Mouse (Mus musculus) heart, postnatal 10 days (tissue): ENCODE measurements around the gene Podnl1. TPM values are rescaled to one million over a fixed set of nuclear protein-coding genes. Genes with fewer than 3 reads are reported as not detected.
A peak's percentile ranks its signal among the peaks of the same experiment; 100 is the strongest.

Source experiments
- DNase-seq, 2 experiments: peaks; one replicate each; pipeline ENCODE4 v3.0.0; 2021
- intact Hi-C: fragments of 180-260 bp; cut with DNase I; formaldehyde crosslinking; loops from one replicate; pipeline ENCODE4 v1.15.1; 2025
- total RNA-seq, 2 experiments: library from RNA; stranded (reverse); gene quantifications; 2 replicates each; pipeline ENCODE4 v1.2.3; 2021

Podnl1 gene
- total RNA-seq, 2 experiments from 2014 or later, result 0.12 TPM; not detected in 1

- no peak for DNase-seq
- intact Hi-C loops, result no loop called here
These were observed 3.6 kb upstream of the Podnl1 start for GRCm38 (mm10) chr8:84122151-84122550.

- intact Hi-C loops, result no loop called here
- no peak for DNase-seq
These were observed 953 bp downstream of the Podnl1 start for GRCm38 (mm10) chr8:84126742-84127141.

GRCm38 (mm10) chr8:84127202-84127901 lies 1.6 kb downstream of the Podnl1 start:
- intact Hi-C loops, result no loop called here
- no peak for DNase-seq

DNA sequence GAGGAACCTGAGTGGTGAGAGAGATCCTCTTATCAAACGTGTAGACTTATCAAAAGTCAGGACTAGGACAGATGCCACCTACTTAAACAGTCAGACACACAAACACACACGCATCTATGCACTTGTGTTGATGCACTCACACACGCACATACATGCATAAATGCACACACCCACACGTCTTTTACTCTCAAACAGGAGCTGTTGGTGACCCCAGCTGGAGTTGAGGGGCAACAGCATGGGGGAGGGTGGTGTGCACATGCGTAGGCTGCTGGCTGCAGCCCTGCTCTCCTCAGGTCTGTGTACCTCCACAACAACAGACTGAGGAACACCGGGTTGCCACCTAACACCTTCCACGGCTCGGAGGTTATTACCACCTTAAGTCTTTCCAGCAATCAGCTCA lies 2.5 kb downstream of the Podnl1 start:
- intact Hi-C loops, result no loop called here
- DNase-seq, result no peak

DNA sequence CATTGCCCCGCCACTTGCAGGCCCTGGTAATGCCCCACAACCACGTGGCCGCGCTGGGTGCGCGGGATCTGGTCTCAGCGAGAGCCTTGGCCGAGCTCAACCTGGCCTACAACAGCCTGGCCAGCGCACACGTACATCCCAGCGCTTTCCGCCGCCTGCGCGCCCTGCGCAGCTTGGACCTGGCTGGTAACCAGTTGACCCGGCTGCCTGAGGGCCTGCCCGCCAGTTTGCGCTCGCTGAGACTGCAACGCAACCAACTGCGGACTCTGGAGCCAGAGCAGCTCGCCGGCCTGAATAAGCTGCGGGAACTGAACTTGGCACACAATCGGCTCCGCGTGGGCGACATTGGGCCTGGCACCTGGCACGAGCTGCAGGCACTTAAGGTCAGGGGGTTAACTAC lies 5.0 kb downstream of the Podnl1 start:
- intact Hi-C loops, result no loop called here
- peak in 1 of 2 experiments; percentile 29 for DNase-seq

DNA sequence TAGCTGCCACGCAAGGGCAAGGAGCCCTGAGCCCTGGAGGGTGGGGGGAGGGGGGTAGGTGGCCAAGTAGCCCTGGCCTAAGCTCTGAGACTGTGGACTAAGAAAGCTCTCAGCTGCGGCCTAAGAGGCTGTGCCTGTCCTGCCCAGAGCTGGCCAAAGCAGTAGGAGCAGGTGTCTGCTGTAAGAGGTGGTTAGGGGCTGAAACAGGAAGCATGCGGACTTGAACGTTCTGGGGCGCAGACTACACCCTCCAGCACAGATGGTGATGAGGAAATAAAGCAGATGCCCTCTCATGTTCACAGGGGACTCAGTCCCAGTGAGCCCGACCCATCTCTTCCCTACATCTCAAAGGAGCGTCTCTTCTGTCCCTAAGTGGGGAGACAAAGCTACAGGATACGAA lies 6.4 kb downstream of the Podnl1 start:
- intact Hi-C loops, result no loop called here
- no peak for DNase-seq

DNA sequence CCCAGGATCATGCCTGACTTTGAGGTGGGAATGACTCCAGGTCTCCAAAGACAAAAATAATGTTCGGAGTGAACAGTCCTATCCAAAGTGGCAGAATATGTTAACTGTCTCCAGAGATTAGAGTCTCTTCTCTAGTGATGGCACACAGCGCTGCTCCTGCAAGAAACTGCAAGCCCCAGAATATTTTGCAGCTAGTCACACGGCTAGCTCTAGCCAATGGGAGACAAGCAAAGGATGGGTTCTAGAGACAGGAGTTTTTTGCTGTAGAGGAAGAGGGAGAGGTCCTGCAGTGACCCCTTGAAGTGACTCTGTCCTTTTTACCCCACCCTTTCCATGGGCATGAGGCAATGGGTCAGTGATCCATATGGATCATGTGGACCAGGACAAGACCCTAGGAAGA lies 12.1 kb downstream of the Podnl1 start:
- DNase-seq, result no peak
- intact Hi-C loops, result no loop called here

DNA sequence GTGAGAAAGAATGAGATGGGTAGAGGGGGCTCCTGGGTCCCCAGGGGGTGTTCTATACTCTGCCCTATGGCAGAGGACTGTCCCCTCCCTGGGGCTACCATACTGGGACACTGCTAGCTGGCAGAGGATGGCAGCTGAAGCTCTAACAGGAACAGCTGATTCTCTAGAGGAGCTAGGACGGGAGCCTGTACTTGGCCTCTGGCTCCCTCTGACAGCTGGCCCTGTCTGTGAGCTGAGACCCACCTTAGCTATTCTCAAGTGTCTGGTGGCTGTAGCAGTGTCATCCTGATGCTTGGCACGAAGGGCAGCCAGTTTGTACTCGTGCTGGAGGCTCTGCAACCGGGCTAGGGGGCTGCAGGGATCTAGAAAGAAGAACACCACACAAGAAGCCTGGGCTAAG lies 15.0 kb downstream of the Podnl1 start:
- intact Hi-C loops, result no loop called here
- DNase-seq, result no peak

DNA sequence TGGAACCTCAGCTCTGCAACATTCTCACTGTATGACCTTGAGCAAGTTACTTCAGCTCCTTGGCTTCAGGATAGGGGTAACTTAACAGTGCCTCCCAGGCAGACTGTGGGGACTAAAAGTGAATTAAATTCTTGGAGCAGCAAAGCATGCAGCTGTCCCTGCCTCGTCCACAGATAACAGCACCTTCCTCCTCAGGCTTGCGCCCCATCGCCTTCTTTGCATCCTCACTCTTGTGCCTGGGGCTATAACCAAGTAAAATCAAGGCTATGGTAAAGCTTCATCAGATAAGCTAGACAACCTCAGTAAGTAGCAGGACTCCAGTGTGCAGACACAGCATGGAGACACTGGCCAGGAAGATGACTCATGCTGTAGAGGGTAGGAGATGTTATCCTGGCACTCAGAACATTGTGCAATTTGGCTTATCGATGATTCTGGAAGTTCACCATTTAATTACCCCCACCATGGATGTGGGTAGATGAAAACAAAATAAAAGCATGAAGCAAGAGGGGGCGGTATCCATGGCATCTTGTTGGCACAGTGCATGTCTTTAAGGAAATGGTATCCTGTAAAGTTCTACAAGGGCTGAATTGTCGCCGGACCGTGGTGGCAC lies 19.0 kb downstream of the Podnl1 start:
- no peak for DNase-seq
- intact Hi-C loops, result no loop called here

DNA sequence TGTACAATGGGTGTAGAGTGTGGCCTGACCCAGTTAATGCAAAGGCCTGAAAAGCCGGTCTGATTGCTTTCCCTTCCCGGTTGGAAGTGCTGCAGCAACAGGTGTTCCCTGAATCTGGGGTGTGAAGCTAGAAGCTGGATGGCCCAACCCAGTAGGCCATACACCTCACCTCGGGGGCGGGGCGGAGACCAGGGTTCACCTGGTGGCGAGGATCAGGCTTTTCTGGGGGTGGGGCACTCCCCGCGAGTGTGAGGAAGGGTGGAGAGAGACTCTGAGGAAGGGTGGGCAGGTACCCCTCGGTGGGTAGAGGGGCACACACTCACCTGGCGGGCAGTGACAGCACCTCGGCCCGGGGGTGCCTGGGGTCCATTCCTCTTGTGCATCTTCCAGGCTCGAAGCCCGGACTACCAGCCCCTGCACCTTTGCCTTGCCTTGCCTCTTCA lies 21.6 kb downstream of the Podnl1 start:
- no peak for DNase-seq
- intact Hi-C loops, result no loop called here

- peak; percentile 94 to 95 for DNase-seq
- intact Hi-C loops, result loop anchor here (2.0 kb wide), 1 partner anchor 35 kb away; no protein-coding TSS in a partner anchor
These were observed 22.2 kb downstream of the Podnl1 start, which contains the start of the genes Cc2d1a and 4930432K21Rik for GRCm38 (mm10) chr8:84147769-84148530. Cc2d1a (minus strand) TSS chr8:84147936. 4930432K21Rik (plus strand) TSS chr8:84148025.

DNA sequence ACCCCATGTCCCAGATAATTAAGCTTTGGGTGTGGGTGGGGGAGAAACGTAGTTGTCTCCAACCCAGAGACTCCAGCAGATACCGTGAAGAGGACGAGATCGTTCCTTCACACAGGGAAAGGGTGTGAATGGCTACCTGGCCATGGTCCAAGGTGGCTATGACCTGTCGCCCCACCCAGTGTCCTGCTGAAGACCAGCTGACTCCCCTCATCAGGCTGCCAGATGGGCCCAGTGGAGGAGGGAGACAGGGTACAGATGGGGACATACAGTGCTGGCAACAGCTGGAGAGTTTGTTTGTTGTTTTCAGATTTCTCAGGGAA lies 22.7 kb downstream of the Podnl1 start:
- intact Hi-C loops, result loop anchor here (2.0 kb wide), 1 partner anchor 34 kb away; no protein-coding TSS in a partner anchor
- DNase-seq, result no peak

DNA sequence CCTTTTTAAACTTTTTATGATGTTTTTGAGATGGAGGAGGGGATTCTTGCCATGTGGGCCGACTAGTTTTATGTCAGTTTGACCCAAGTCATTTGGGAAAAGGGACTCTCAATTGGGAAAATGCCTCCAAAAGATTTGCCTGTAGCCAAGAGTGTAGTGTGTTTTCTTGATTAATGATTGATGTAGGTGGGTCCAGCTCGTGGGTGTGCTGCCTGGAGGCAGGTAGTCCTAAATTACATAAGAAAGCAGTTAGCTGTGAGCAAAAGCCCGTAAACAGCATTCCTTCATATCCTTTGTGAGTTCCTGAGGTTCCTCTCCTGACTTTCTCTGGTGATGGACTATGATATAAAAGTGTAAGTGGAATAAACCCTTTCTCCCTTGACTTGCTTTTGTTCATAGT lies 23.4 kb downstream of the Podnl1 start:
- intact Hi-C loops, result loop anchor here (2.0 kb wide), 1 partner anchor 34 kb away; no protein-coding TSS in a partner anchor
- DNase-seq, result no peak

DNA sequence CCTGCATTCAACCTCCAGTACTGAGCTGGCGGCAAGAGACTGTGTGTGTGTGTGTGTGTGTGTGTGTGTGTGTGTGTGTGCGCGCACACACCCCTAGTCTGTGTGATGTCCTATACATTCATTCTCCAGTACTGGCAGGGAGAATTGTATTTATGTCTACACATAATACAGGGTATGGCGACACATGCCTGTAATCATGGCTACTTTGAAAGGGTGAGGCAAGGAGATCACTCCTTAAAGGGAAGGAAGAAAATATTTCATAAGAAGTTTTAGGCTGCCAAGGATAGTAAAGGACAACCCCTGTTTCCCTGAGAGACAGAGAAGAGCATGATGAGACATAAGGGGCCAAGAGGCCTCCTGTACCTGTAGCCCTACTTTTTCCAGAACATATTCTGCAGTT lies 31.8 kb downstream of the Podnl1 start:
- intact Hi-C loops, result no loop called here
- no peak for DNase-seq

DNA sequence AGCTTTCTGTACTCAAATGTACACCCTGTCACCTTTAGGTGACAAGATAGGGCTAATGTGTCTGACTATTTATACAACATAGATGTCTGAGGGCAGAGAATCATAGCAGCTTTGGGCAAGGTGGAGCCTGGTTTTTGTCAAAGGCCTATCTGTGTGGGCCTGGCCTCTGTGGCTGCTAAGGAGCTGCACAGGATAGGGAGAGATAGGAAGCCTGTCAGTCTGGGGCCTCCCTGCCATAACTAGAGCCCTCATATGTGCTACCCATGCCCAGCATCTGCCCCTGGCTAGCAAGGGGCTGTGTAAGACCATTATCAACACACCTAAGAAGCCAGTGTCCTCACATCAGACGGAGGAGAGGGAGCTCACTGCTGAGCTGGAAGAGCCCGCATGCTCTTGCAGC lies 41.9 kb downstream of the Podnl1 start:
- intact Hi-C loops, result no loop called here
- no peak for DNase-seq

GRCm38 (mm10) chr8:84170096-84170495 lies 44.3 kb downstream of the Podnl1 start:
- intact Hi-C loops, result no loop called here
- DNase-seq, result no peak

DNA sequence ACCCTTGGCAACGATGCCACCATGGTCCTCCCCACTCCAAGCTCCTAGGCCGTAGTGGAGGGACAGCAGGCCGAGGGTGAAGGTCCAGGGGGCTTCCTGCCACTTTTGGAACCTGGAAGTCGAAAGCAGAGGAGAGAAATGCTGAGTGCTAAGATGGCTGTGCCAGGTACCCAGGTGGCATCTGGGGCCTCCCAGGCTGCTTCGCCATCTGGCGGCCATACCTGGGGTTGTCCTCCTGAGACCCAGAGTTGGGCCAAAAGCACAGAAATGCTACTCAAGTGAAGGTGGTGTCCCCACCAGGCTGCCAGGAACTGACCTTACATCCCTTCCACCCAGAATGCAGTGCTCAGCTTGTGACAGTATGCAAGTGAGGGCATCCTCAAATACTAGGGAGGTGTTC lies 48.1 kb downstream of the Podnl1 start:
- intact Hi-C loops, result no loop called here
- no peak for DNase-seq

DNA sequence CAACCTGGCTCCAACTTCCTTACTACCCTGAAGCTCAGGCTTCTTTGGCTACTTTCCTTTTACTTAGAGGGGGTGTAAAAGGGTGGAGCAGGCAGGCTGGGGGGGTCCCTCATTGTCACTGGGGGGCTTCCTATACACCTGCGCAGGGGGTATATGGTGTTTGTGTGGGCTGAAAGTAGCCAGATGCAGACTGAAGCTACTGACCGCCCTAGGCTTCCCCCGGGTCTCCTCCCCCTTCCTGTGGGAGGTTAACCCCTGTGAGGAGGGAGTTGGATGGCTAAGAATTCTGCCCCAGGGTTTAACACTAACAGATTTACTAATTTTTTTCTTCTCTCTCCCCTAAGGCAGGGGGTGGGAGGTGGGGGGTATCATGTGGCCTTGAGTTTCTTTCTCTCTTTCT lies 50.8 kb downstream of the Podnl1 start:
- intact Hi-C loops, result no loop called here
- DNase-seq, result no peak

- DNase-seq, result no peak
- intact Hi-C loops, result no loop called here
These were observed 51.6 kb downstream of the Podnl1 start for GRCm38 (mm10) chr8:84177405-84177804.

GRCm38 (mm10) chr8:84178592-84178991 lies 52.8 kb downstream of the Podnl1 start:
- no peak for DNase-seq
- intact Hi-C loops, result loop anchor here (2.0 kb wide), 1 partner anchor 138 kb away; no protein-coding TSS in a partner anchor

DNA sequence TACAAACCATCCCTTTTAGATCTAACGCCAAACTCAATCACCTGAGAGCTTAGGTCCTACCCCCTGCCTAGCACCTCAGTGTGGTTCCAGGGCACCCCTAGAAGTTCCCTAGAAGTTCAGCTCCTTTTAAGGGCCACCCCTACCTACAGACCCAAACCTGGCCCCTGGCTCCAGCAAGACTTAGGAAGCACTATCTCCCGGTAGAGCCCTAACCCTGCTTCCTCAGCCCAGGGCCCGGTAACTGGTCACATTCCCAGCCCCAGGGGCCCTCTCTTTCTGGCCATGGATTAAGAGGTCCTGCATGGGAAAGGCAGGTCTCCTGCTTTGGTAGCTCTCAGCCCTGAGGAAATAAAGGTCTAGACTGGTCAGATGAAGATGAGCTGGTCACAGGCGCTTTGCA lies 54.2 kb downstream of the Podnl1 start:
- DNase-seq, result no peak
- intact Hi-C loops, result loop anchor here (2.0 kb wide), 1 partner anchor 139 kb away; no protein-coding TSS in a partner anchor
